Mouse (Mus musculus) C2C12 (cell line): Measurements from ENCODE around the gene Neu2. TPM values are rescaled to one million over a fixed set of nuclear protein-coding genes. Genes with fewer than 3 reads are reported as not detected.

Experiments
- H3K27me3 ChIP-seq: one replicate; pipeline ENCODE4 v1.6.1; 2011; ENCODE audit not compliant: control insufficient read depth, insufficient read depth, insufficient read length
- H3K36me3 ChIP-seq: one replicate; pipeline ENCODE4 v1.6.1; 2011; ENCODE audit not compliant: control insufficient read depth, insufficient read depth
- H3K4me3 ChIP-seq: one replicate; pipeline ENCODE4 v1.5.1; 2011; ENCODE audit warnings: mild to moderate bottlenecking, control low read depth; ENCODE audit not compliant: poor library complexity, insufficient read depth, severe bottlenecking
- H3K79me2 ChIP-seq: one replicate; pipeline ENCODE4 v1.6.1; 2011; ENCODE audit not compliant: control insufficient read depth, insufficient read depth
- H3K79me3 ChIP-seq: one replicate; pipeline ENCODE4 v1.6.1; 2011; ENCODE audit warnings: low read depth, control low read depth
- H3ac ChIP-seq: one replicate; pipeline ENCODE3; 2011; ENCODE audit warnings: low read depth; ENCODE audit not compliant: control insufficient read depth, insufficient read length
- CEBPB ChIP-seq: IDR thresholded peaks from one replicate; pipeline ENCODE4 v1.6.1; 2011; ENCODE audit warnings: low read depth, mild to moderate bottlenecking, control low read depth, moderate library complexity
- CTCF ChIP-seq: IDR thresholded peaks from one replicate; pipeline ENCODE4 v1.5.1; 2011; ENCODE audit not compliant: control insufficient read depth, insufficient read depth, insufficient read length
- FOSL1 ChIP-seq: IDR thresholded peaks from one replicate; pipeline ENCODE4 v1.8.0; 2011; ENCODE audit warnings: mild to moderate bottlenecking, low read length; ENCODE audit not compliant: poor library complexity, insufficient read depth, severe bottlenecking
- MAX ChIP-seq: IDR thresholded peaks from one replicate; pipeline ENCODE4 v1.6.1; 2011; ENCODE audit warnings: mild to moderate bottlenecking, control low read depth
- MYOD1 ChIP-seq: IDR thresholded peaks from one replicate; pipeline ENCODE4 v1.6.1; 2011; ENCODE audit warnings: low read depth; ENCODE audit not compliant: control insufficient read depth, insufficient read length
- MYOG ChIP-seq: IDR thresholded peaks from one replicate; pipeline ENCODE4 v1.6.1; 2011; ENCODE audit not compliant: control insufficient read depth, insufficient read length; ENCODE audit errors: extremely low read depth
- USF1 ChIP-seq: IDR thresholded peaks from one replicate; pipeline ENCODE4 v1.6.1; 2011; ENCODE audit warnings: low read depth, mild to moderate bottlenecking, control low read depth, moderate library complexity
- polyA plus RNA-seq: library from polyadenylated mRNA; unstranded; fragments of >200 nt; fragmentation: generic; extraction: Trizol; gene quantifications from one replicate; pipeline ENCODE4 v1.2.1, GENCODE M21; 2012; ENCODE audit warnings: missing spikeins

The Neu2 gene
- polyA plus RNA-seq, 1 experiment, result not detected

GRCm38 (mm10) chr1:87589162-87589561 is 79.5 kb downstream of the Neu2 start:
- Histone ChIP-seq H3K4me3 (no peak overlapping the region), H3K79me2 (no peaks in the 10 kb centered on the region), H3K36me3 (no peaks in the 10 kb centered on the region), H3K79me3 (no peaks in the 10 kb centered on the region), H3ac (no peak overlapping the region), H3K27me3 (no peaks in the 10 kb centered on the region)
- TF ChIP-seq CTCF, result no peak
- no peak for TF ChIP-seq USF1
- no peak for TF ChIP-seq FOSL1

DNA sequence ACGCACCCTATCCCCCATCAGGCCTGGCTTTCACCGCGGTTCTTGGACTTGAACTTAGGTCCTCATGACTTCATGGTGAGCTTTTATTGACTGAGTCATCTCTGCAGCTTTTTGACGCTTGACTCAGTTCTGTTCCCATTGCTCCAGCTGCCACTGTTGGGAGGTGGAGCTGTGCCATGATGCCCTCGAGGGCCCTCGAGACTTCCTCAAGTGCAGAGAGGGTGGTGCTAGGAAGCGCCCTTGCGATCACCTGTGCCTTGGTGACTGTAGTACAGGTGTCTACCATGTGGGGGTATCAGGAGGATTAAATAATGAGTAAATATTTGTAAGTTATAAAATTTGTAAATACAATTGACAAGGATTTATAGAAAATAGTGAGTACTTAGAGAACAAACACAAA is 80.3 kb downstream of the Neu2 start:
- no peak overlapping the region for H3ac ChIP-seq
- H3K79me3 ChIP-seq, result no peaks in the 10 kb centered on the region
- no peaks in the 10 kb centered on the region for H3K79me2 ChIP-seq
- no peak for TF ChIP-seq USF1
- no peak for TF ChIP-seq MYOD1
- TF ChIP-seq MYOG, result no peak
- TF ChIP-seq MAX, result no peak
- TF ChIP-seq CTCF, result no peak
- TF ChIP-seq FOSL1, result no peak
- no peak for TF ChIP-seq CEBPB
- H3K4me3 ChIP-seq, result no peak overlapping the region
- no peaks in the 10 kb centered on the region for H3K27me3 ChIP-seq
- no peaks in the 10 kb centered on the region for H3K36me3 ChIP-seq

DNA sequence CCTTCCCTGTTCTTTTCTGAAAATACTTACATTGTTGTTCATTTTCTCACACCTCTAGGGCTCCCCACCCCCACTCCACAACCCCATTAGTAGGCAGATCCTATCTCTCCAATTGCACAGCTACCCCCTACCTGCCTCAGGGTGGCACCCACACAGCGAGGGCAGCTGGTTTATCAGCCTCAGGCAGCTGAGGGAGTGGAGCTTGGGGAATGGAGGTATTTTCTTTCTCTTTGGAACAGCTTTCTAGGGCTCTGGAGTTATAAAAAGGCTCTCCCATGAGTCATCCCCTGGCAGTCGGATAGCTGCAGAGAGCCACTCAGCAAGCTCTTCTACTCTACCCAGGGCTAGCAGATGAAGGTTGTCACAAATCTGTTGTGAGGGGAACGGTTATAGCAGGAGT is 84.6 kb downstream of the Neu2 start:
- Histone ChIP-seq H3K4me3 (no peak overlapping the region), H3K27me3 (no peaks in the 10 kb centered on the region), H3K79me3 (no peaks in the 10 kb centered on the region), H3ac (no peak overlapping the region), H3K79me2 (no peaks in the 10 kb centered on the region), H3K36me3 (no peaks in the 10 kb centered on the region)
- TF ChIP-seq MYOG, result no peak
- TF ChIP-seq CTCF, result peak; percentile 8

DNA sequence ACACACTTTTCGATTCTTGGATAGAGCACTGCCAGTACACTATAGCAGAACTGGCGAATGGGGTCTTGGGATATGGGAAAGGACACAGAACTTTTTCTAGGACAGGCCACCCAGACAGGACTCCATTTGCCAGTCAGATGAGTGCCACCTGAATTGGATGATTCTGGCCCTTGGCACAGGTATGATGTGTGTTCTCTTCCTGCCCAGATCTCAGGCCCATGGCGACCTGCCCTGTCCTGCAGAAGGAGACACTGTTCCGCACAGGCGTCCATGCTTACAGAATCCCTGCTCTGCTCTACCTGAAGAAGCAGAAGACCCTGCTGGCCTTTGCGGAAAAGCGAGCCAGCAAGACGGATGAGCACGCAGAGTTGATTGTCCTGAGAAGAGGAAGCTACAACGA is 85.0 kb downstream of the Neu2 start:
- Histone ChIP-seq H3K79me2 (no peaks in the 10 kb centered on the region), H3K36me3 (no peaks in the 10 kb centered on the region), H3K79me3 (no peaks in the 10 kb centered on the region), H3K4me3 (no peak overlapping the region), H3K27me3 (no peaks in the 10 kb centered on the region), H3ac (no peak overlapping the region)
- TF ChIP-seq MAX (no peak), MYOD1 (no peak), CTCF (no peak), MYOG (no peak), USF1 (no peak), CEBPB (no peak), FOSL1 (no peak)

GRCm38 (mm10) chr1:87600533-87600932 is 90.8 kb downstream of the Neu2 start:
- Histone ChIP-seq H3K79me2 (no peaks in the 10 kb centered on the region), H3K79me3 (no peaks in the 10 kb centered on the region), H3K27me3 (no peaks in the 10 kb centered on the region), H3K4me3 (no peak overlapping the region), H3ac (no peak overlapping the region), H3K36me3 (no peaks in the 10 kb centered on the region)
- no peak for TF ChIP-seq MYOD1
- no peak for TF ChIP-seq CEBPB
- no peak for TF ChIP-seq MAX
- no peak for TF ChIP-seq MYOG
- no peak for TF ChIP-seq FOSL1
- TF ChIP-seq USF1, result no peak
- TF ChIP-seq CTCF, result no peak

- no peaks in the 10 kb centered on the region for H3K79me3 ChIP-seq
- no peaks in the 10 kb centered on the region for H3K27me3 ChIP-seq
- no peak overlapping the region for H3K4me3 ChIP-seq
- no peak overlapping the region for H3ac ChIP-seq
- TF ChIP-seq MYOD1 (no peak), FOSL1 (no peak), MYOG (no peak), CEBPB (no peak), USF1 (no peak), MAX (no peak), CTCF (no peak)
- H3K36me3 ChIP-seq, result no peaks in the 10 kb centered on the region
- no peaks in the 10 kb centered on the region for H3K79me2 ChIP-seq
Observed at GRCm38 (mm10) chr1:87601801-87602200, 92.1 kb downstream of the Neu2 start.

DNA sequence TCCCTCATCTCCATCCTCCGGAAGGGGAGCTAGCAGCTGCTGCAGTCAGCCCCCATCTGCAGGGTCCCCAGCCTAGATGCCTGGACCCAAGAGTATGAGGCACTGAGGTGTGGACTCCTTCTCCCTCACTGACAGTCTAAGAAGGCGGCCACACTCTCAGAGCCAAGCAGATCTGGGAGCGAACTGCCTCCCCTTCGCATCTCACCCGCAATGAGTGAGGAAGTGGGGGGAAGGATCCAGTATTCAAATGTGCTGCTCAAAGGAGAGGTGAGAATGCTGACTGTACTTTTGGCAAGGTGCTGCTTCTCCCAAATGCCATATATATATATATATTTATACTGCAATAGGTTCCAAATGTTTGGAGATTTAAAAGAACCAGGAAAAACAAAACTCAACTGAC is 93.7 kb downstream of the Neu2 start:
- TF ChIP-seq MAX (no peak), FOSL1 (no peak), CTCF (no peak)
- Histone ChIP-seq H3ac (no peak overlapping the region), H3K36me3 (no peaks in the 10 kb centered on the region), H3K79me2 (no peaks in the 10 kb centered on the region), H3K27me3 (no peaks in the 10 kb centered on the region), H3K79me3 (no peaks in the 10 kb centered on the region), H3K4me3 (no peak overlapping the region)
